Mouse (Mus musculus): ENCODE data around the gene Nradd. TPM values are rescaled to one million over a fixed set of nuclear protein-coding genes. Genes with fewer than 3 reads are reported as not detected.
A peak's percentile ranks its signal among the peaks of the same experiment; 100 is the strongest.

The Nradd gene
- polyA plus RNA-seq, 1 experiment from 2014 or later: 1.3 TPM

DNA sequence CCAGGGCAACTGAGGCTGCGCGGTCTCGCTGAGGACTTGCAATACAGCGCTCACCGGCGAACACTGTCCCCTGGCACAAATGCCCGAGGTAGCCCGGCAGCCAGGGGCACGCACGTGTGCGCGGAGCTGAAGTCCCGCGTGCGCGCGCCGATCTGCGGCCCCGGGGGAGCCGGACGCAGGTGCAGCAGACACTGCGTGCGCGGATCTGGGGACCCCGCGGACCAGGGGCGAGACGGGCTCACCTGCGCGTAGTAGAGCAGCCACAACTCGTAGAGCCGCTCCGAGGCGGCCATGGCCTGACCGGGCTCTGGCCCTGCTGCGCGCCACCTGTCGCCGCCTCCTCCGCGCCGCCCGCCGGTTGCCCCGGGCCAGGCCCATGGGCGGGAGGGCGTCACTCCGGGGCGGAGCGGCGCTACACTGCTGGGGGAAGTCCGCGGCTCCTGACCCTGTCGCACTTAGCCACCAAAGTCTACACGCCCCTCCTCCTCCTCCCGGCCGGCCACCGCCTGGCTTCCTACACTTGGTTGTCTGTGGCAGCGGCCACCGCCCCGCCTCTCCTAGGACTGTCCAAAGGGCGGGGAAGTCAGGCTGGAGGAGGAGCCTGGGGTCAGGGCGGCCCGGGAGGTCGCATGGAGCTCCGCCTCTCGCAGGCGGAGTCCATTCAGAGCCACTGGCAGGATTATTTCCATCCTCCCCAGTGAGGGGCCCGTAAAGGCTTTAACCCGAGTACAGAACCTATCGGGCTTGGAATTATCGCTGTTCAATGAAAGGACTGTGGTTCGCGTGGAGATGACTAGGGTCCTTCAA is 29.6 kb upstream of the Nradd start, which contains the start of gene Nbeal2:
TSS of gene Nbeal2 (minus strand) at position 507 of the 807 bp plus-strand sequence.
- peaks cover 47% of the 10 kb centered on the region for H3K4me1 ChIP-seq (ENCODE audit: insufficient read depth)

GRCm38 (mm10) chr9:110652963-110653654 is 28.9 kb upstream of the Nradd start:
- peak overlapping the region; percentile 76 for H3K9ac ChIP-seq (replicated peaks)
- TF ChIP-seq CTCF (IDR thresholded peaks at IDR 0.05; ENCODE audit: low read depth): no peak
- TF ChIP-seq EP300 (IDR thresholded peaks at IDR 0.05; ENCODE audit: low read depth): no peak
- WGBS (ENCODE audit: insufficient replicate concordance): 13% methylated on average over 14 of the region's 14 CpGs
- peak overlapping the region; percentile 80 for H3K27ac ChIP-seq (ENCODE audit: low read depth)
- peaks cover 44% of the 10 kb centered on the region for H3K4me1 ChIP-seq (ENCODE audit: insufficient read depth)
- peak overlapping the region; percentile 99 for H3K4me2 ChIP-seq (ENCODE audit: low read depth, low read length)
- H3K27me3 ChIP-seq (ENCODE audit: insufficient read depth, low read length): peaks cover 15% of the 10 kb centered on the region
- peak overlapping the region; percentile 81 for H3K4me3 ChIP-seq (ENCODE audit: low read depth, low read length)
- no peak for DNase-seq
- ATAC-seq: no peak
- no peaks in the 10 kb centered on the region for H3K9me3 ChIP-seq (ENCODE audit: low read length)
- H3K36me3 ChIP-seq (replicated peaks; ENCODE audit: insufficient read depth, low read length): no peaks in the 10 kb centered on the region

More for the DNA sequence above, 29.6 kb upstream of the Nradd start, which contains the start of gene Nbeal2:
- Histone ChIP-seq H3K4me2 (ENCODE audit: low read depth, low read length) (peak within 1 kb of the TSS; percentile 99), H3K36me3 (replicated peaks; ENCODE audit: insufficient read depth, low read length) (no peaks in the 10 kb centered on the region), H3K9ac (replicated peaks) (peak within 1 kb of the TSS; percentile 76), H3K4me3 (ENCODE audit: low read depth, low read length) (peak within 1 kb of the TSS; percentile 81), H3K27ac (ENCODE audit: low read depth) (peak within 1 kb of the TSS; percentile 80), H3K9me3 (ENCODE audit: low read length) (no peaks in the 10 kb centered on the region), H3K27me3 (ENCODE audit: insufficient read depth, low read length) (peaks cover 15% of the 10 kb centered on the region)
- ATAC-seq (peak; percentile 81), DNase-seq (peak; percentile 95)
- TF ChIP-seq EP300 (IDR thresholded peaks at IDR 0.05; ENCODE audit: low read depth) (no peak), CTCF (IDR thresholded peaks at IDR 0.05; ENCODE audit: low read depth) (no peak)
- WGBS (ENCODE audit: insufficient replicate concordance): 3% methylated on average over 67 of the region's 75 CpGs

DNA sequence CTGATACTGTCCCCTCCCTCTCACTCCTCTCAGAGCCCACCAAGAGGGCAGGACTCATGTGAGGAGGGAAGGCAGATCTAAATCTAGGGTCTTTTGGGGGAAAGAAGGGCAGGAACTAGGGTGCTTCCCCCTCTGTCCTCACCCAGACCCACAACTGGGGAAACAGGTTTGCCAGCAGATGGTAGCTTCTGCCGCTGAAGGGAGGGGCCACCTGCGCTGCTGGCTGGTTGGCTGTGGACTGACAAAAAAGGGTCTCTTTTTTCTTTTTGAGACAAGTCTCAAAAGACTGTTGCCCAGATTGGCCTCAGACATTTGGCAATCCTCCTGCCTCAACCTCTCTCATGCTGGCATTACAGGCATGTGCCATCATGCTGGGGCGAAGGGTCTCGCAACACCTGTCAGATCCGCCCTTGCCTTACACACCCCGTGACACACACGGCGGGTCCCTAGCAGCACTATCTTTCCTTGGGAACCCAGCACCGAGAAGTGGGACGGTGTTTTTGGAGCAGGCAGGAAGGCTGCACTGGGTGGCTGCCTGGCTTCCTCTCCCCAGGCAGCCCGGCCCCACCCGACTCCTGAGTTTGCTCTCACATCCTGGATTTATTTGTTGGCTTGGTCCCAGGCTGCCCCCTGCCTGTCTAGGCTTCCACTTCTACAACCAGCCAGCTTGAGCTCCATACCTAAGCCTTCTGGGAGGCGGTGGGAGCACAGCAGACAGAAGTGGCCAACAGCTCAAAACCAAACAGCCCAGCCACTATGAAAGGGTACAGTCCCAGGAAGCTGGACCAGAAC is 27.9 kb upstream of the Nradd start:
- TF ChIP-seq EP300 (IDR thresholded peaks at IDR 0.05; ENCODE audit: low read depth): no peak
- peak; percentile 50 for TF ChIP-seq CTCF (IDR thresholded peaks at IDR 0.05; ENCODE audit: low read depth)
- Histone ChIP-seq H3K36me3 (replicated peaks; ENCODE audit: insufficient read depth, low read length) (no peaks in the 10 kb centered on the region), H3K27me3 (ENCODE audit: insufficient read depth, low read length) (peaks cover 15% of the 10 kb centered on the region), H3K9ac (replicated peaks) (peak overlapping the region; percentile 22), H3K4me1 (ENCODE audit: insufficient read depth) (peaks cover 38% of the 10 kb centered on the region), H3K27ac (ENCODE audit: low read depth) (no peak overlapping the region; the same call in 1 of the 2 replicates), H3K4me2 (ENCODE audit: low read depth, low read length) (peak overlapping the region; percentile 99), H3K4me3 (ENCODE audit: low read depth, low read length) (peak overlapping the region; percentile 81), H3K9me3 (ENCODE audit: low read length) (no peaks in the 10 kb centered on the region)
- no peak for ATAC-seq
- WGBS (ENCODE audit: insufficient replicate concordance): 22% methylated on average over 13 of the region's 13 CpGs
- peak; percentile 54 for DNase-seq

GRCm38 (mm10) chr9:110649775-110650174 is 25.5 kb upstream of the Nradd start:
- H3K9me3 ChIP-seq (ENCODE audit: low read length): no peaks in the 10 kb centered on the region
- no peak overlapping the region for H3K9ac ChIP-seq (replicated peaks)
- no peak overlapping the region for H3K4me3 ChIP-seq (ENCODE audit: low read depth, low read length)
- H3K4me2 ChIP-seq (ENCODE audit: low read depth, low read length): no peak overlapping the region
- H3K27ac ChIP-seq (ENCODE audit: low read depth): no peak overlapping the region
- no peak for DNase-seq
- no peak for ATAC-seq
- H3K4me1 ChIP-seq (ENCODE audit: insufficient read depth): peaks cover 27% of the 10 kb centered on the region
- no peaks in the 10 kb centered on the region for H3K36me3 ChIP-seq (replicated peaks; ENCODE audit: insufficient read depth, low read length)
- no peak for TF ChIP-seq CTCF (IDR thresholded peaks at IDR 0.05; ENCODE audit: low read depth)
- TF ChIP-seq EP300 (IDR thresholded peaks at IDR 0.05; ENCODE audit: low read depth): no peak
- H3K27me3 ChIP-seq (ENCODE audit: insufficient read depth, low read length): peaks cover 15% of the 10 kb centered on the region

DNA sequence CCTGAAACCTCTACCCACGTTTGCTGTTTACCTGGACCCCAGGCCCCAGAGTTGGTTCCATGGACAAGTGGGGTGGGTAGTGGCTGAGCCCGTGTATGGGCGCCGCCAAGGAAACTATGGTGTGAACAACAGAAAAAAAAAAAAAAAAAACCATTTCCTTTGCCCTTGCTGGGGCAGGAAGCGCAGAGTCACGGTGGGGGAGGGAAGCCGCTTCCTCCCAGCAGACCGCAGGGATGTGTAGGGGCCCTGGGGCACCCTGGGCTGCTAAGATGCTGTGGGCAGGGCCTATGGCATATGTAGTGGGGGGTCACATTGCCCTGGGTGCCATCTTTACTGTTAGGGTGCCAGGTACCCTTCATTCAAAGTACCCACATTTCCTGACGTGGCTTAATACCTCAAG is 21.0 kb upstream of the Nradd start:
- H3K4me3 ChIP-seq (ENCODE audit: low read depth, low read length): peak overlapping the region; percentile 24
- DNase-seq (peak; percentile 61), ATAC-seq (peak; percentile 62)
- H3K27ac ChIP-seq (ENCODE audit: low read depth): peak overlapping the region; percentile 49
- peaks cover 4% of the 10 kb centered on the region; the same call in 1 of the 2 replicates for H3K36me3 ChIP-seq (replicated peaks; ENCODE audit: insufficient read depth, low read length)
- peaks cover 11% of the 10 kb centered on the region; the same call in 1 of the 2 replicates for H3K4me1 ChIP-seq (ENCODE audit: insufficient read depth)
- H3K9me3 ChIP-seq (ENCODE audit: low read length): no peaks in the 10 kb centered on the region
- 21% methylated on average over 9 of the region's 9 CpGs for WGBS (ENCODE audit: insufficient replicate concordance)
- H3K4me2 ChIP-seq (ENCODE audit: low read depth, low read length): peak overlapping the region; percentile 56
- no peaks in the 10 kb centered on the region for H3K27me3 ChIP-seq (ENCODE audit: insufficient read depth, low read length)
- no peak overlapping the region for H3K9ac ChIP-seq (replicated peaks)
- TF ChIP-seq EP300 (IDR thresholded peaks at IDR 0.05; ENCODE audit: low read depth) (no peak; the same call in 1 of the 2 replicates), CTCF (IDR thresholded peaks at IDR 0.05; ENCODE audit: low read depth) (no peak)
